Mouse (Mus musculus): Measurements from ENCODE around the gene Galm.
A peak's percentile ranks its signal among the peaks of the same experiment; 100 is the strongest.

Gene Galm

GRCm38 (mm10) chr17:80127331-80128251 is at the start of gene Galm:
Galm (plus strand) TSS chr17:80127471.
- no peak for DNase-seq (ENCODE audit: low read depth, low spot score)

GRCm38 (mm10) chr17:80078726-80079125 is 48.5 kb upstream of the Galm start:
- DNase-seq (ENCODE audit: low read depth, low spot score) = no peak

GRCm38 (mm10) chr17:80083223-80083622 is 44.0 kb upstream of the Galm start:
- no peak for DNase-seq (ENCODE audit: low read depth, low spot score)

- no peak for DNase-seq (ENCODE audit: low read depth, low spot score)
Observed at GRCm38 (mm10) chr17:80084424-80084823, 42.8 kb upstream of the Galm start.

- no peak for DNase-seq (ENCODE audit: low read depth, low spot score)
Observed at GRCm38 (mm10) chr17:80086591-80086990, 40.7 kb upstream of the Galm start.

- DNase-seq (ENCODE audit: low read depth, low spot score) = no peak
Observed at GRCm38 (mm10) chr17:80088168-80088567, 39.1 kb upstream of the Galm start.

- no peak for DNase-seq (ENCODE audit: low read depth, low spot score)
Observed at GRCm38 (mm10) chr17:80090551-80090950, 36.7 kb upstream of the Galm start.

GRCm38 (mm10) chr17:80091879-80092549 is 35.3 kb upstream of the Galm start:
- DNase-seq (ENCODE audit: low read depth, low spot score) = peak; percentile 15

GRCm38 (mm10) chr17:80095254-80095899 is 31.9 kb upstream of the Galm start:
- DNase-seq (ENCODE audit: low read depth, low spot score) = no peak

GRCm38 (mm10) chr17:80096043-80096719 is 31.1 kb upstream of the Galm start:
- DNase-seq (ENCODE audit: low read depth, low spot score) = no peak

GRCm38 (mm10) chr17:80096720-80097114 is 30.6 kb upstream of the Galm start:
- DNase-seq (ENCODE audit: low read depth, low spot score) = no peak

- no peak for DNase-seq (ENCODE audit: low read depth, low spot score)
Observed at GRCm38 (mm10) chr17:80097221-80097620, 30.1 kb upstream of the Galm start.

- no peak for DNase-seq (ENCODE audit: low read depth, low spot score)
Observed at GRCm38 (mm10) chr17:80099823-80100222, 27.4 kb upstream of the Galm start.

- no peak for DNase-seq (ENCODE audit: low read depth, low spot score)
Observed at GRCm38 (mm10) chr17:80105348-80105978, 21.8 kb upstream of the Galm start.

- DNase-seq (ENCODE audit: low read depth, low spot score) = peak; percentile 7
Observed at GRCm38 (mm10) chr17:80112665-80113305, 14.5 kb upstream of the Galm start.

- DNase-seq (ENCODE audit: low read depth, low spot score) = no peak
Observed at GRCm38 (mm10) chr17:80113468-80113867, 13.8 kb upstream of the Galm start.

GRCm38 (mm10) chr17:80120396-80120795 is 6.9 kb upstream of the Galm start:
- DNase-seq (ENCODE audit: low read depth, low spot score) = no peak

- DNase-seq (ENCODE audit: low read depth, low spot score) = no peak
Observed at GRCm38 (mm10) chr17:80121833-80122232, 5.4 kb upstream of the Galm start.

GRCm38 (mm10) chr17:80124985-80125750 is 2.1 kb upstream of the Galm start:
- DNase-seq (ENCODE audit: low read depth, low spot score) = no peak

- no peak for DNase-seq (ENCODE audit: low read depth, low spot score)
Observed at GRCm38 (mm10) chr17:80126166-80126565, 1.1 kb upstream of the Galm start.

All from A20 (cell line).